Mouse (Mus musculus) cerebral cortex, adult 2 months (tissue): ENCODE data around the gene Synj2.

Source experiments
- WGBS: fragments of 180-500 bp; shearing (Covaris S2); methylation state at CpG from one replicate; pipeline ENCODE4 v1.1.7; 2018; 5-methylcytosine and 5-hydroxymethylcytosine counted together

Gene Synj2

DNA sequence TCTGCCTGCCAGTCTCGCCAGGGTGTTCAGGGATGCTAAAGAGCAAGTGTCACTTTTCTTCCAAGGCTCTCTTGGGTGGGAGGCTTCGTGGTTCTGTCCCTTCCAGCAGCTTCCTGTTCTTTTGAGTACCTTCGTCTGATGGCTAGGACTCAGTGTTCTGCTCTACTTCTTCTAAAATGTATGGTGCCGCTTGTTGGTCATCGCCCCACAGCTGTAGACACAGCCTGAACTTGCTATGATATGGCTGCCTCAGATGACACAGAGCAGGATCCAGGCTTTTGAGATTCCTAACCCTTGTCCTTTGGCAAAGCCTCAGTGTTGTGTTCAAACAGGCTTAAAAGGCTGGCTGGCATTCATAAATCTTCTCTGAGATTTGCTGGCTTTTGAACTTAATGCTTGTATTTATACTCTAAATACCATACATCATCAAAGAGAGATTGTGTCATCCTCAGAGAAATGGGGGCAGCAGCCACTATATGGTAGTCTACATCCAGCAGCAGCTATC is 58.0 kb downstream of the Synj2 start:
- WGBS: 75% methylated on average over 5 of the region's 5 CpGs

DNA sequence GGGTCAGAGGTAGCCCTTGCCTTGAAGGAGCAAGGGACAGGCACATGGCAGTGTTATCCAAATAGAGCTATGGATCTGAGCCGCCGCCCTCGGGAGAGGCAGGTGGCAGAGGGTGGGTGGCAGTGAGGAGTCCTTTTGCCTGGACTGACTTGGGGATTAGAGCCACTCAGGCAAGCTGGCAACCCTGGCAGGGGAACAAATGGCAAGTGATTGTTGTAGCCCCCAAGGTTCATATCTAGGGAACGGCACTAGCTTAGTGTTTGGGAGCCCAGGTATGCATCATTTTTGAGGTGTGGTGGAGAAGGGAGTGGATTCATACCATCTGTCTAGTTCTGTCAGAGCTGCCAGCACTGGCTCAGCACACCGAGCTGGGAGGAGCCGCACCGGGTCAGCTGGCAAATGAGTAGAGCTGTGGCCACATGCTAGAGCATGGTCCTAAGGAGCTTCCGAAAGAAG is 59.8 kb downstream of the Synj2 start:
- WGBS: 51% methylated on average over 8 of the region's 8 CpGs

DNA sequence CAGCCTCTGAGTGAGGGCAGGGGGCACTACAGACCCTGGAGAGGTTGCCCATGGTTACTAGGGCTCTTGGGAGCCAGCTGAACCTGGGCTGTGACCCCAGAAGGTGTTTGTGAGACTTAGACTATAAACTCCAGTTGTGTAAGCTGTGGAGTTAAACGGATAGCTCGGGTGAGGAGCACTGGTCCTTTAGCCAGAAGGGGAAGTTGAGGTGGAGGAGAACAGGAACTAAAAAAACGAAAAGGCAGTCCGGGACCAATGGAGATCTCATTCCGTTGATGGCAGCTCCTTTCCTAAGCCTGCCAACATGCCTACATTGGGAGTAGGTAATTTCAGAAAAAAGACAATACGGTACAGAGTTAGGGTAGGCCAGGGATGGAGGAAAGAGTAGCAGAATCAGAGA is 60.3 kb downstream of the Synj2 start:
- 78% methylated on average over 6 of the region's 6 CpGs for WGBS

- 39% methylated on average over 7 of the region's 7 CpGs for WGBS
Observed at GRCm38 (mm10) chr17:6001836-6002235, 60.8 kb downstream of the Synj2 start.

- WGBS: 79% methylated on average over 6 of the region's 6 CpGs
Observed at GRCm38 (mm10) chr17:6002563-6002962, 61.5 kb downstream of the Synj2 start.

DNA sequence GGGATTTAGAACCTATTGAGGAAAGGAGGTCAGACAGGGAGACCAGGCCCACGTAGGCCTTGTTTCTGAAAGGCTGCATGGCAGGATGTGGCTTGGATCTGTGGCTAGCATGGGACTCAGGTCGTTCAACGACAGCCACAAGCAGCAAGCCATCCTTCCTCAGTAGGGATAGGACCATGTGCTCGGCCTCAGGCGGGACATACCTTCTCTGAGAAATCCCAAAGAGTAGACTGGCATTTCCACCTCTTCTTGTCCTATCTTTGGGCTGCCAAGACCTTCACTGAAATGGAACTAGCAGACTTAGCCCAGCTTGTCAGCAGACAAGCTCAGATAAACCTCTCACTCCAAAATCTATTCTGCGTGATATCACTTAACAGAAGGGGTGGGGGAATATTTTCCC is 62.6 kb downstream of the Synj2 start:
- WGBS: 82% methylated on average over 6 of the region's 6 CpGs

DNA sequence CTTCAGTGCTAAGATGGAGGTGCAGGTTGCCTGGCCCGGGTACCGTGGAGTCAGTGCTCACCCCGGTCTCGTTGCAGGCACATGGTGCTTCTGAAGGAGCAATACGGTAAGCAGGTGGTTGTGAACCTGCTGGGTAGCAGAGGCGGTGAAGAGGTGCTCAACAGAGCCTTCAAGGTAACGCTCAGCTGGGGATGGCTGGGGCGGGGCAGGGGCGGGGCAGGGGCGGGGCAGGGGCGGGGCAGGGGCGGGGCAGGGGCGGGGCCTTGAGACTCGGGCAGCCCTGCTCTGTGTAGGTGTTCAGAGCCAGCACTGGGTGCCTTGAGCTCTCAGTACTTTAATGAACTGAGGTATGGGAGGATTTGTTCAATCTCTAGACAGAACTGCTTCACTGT is 64.2 kb downstream of the Synj2 start:
- 15% methylated on average over 12 of the region's 14 CpGs for WGBS

DNA sequence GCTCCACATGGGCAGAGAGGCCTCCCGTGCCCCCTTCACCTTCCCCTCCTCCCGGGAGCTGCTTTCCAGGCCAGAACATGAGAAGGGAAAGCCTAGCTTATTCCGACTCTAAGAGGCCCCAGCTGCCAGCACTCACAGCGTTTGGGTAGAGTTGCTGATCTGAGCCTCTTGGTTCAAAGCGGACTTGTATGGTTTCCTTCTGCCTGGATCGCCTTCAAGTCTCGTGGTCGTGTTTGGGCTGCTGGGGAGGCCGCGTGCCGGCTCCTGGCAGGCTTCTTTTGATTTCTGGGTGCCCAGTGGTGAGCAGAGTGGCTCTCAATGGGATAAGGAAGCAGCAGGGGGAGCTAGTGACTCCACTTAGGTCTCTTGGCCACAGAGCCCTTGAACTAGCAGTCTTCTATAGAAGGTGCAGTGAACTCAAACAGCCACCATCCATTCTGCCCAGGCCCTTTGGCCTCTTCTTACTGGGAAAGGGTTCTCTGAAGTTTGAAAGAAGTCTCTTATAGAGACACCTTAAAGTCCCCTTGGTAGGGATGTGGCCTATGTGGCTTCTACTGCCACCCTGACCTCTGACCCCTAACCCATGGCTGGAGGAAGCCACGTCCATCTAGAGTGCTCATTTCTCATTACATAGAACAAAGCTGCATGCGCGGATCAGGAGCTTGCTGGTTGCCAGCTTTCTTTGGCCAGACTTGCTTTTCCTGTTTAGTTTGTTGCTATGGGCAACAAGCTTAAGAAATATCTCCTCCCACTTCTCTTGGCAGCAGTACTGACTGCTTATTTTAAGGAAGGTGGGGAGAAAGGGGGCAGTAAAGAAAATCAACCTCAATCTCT is 64.8 kb downstream of the Synj2 start:
- 10% methylated on average over 14 of the region's 14 CpGs for WGBS

DNA sequence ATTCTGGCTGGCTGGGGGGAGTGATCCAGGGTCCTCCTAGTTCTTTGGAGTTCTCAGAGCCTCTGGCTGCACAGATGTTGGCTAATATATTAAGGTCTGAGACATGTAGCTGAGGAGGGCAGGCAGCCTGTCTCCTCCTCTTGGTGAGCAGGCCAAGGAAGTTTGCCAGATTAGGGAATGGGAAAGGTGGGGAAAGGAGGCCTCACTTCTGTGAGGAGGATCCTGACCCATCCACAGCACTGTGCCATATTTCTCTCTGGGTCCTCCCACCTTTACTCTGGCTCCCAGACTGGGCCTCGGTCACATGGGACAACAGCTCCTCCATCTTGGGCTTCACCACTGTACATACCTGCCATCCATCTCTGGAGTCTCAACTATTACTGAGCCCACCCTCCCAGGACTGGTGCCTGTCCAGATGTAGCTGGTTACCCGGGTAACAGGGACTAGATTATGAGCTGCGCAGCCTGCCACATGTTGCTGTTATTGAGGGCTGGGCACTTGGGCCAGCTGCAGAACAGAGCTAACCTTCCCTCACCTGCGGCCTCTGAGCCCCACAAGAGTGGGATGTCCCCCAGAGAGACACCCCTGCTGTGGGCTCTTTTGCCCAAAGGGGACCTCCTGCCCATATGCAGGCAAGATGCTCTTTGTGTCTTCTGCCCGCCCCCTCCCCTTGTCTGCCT is 66.2 kb downstream of the Synj2 start:
- 90% methylated on average over 5 of the region's 5 CpGs for WGBS

- 68% methylated on average over 9 of the region's 9 CpGs for WGBS
Observed at GRCm38 (mm10) chr17:6007902-6008301, 66.8 kb downstream of the Synj2 start.

- WGBS: 49% methylated on average over 11 of the region's 11 CpGs
Observed at GRCm38 (mm10) chr17:6008590-6008989, 67.5 kb downstream of the Synj2 start.

- 97% methylated on average over 4 of the region's 4 CpGs for WGBS
Observed at GRCm38 (mm10) chr17:6009606-6010005, 68.5 kb downstream of the Synj2 start.

DNA sequence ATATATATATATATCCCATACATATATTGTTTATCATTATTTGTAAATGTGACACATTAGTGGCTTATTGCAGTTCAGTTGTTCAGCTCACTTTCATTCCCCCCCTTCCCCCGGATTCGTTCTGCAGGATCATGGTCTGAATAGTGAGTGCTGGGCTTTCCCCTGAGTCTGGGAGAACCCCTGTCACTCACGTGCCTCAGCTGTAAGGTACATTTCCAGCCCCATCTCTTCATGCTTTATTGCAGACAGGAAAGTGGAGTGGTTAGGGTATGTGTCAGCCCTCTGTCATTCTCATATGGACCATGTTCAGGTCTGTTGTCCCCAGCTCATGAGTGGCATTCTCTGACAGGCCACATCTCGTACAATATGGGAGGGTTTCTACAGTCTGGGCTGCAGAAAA is 72.0 kb downstream of the Synj2 start:
- 87% methylated on average over 4 of the region's 4 CpGs for WGBS

DNA sequence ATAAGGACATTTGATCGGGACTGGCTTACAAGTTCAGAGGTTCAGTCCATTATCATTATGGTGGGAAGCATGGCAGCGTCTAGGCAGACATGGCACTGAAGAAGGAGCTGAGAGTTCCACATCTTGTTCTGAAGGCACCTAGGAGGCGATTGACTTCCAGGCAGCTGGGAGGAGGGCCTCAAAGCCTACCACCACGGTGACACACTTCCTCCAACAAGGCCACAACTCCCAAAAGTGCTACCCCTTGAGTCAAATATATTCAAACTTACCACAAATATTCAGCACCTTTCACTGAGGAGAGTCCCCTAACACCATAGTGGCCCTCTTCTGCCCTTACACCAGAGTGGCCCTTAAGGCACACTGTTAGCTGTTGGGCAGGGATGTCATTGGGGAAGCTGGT is 73.9 kb downstream of the Synj2 start:
- 86% methylated on average over 4 of the region's 4 CpGs for WGBS

- 73% methylated on average over 7 of the region's 7 CpGs for WGBS
Observed at GRCm38 (mm10) chr17:6016213-6016780, 75.2 kb downstream of the Synj2 start.

DNA sequence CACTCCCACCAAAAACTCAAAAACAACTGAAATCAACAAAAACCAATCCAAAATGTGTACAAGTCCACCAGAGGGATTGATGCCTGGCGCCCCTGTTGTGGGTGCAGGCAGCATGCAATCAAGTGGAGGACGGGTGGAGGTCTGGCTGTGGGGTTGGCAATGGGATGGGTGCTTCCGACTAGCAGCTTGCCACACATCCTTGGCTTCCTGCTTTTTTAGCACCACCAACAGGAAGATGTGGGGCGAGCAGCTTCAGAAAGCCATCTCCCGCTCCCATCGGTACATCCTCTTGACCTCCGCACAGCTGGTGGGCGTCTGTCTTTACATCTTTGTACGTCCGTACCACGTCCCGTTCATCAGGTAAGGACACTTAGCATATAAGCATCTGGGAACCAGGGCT is 76.2 kb downstream of the Synj2 start:
- WGBS: 61% methylated on average over 12 of the region's 12 CpGs

- WGBS: 89% methylated on average over 4 of the region's 4 CpGs
Observed at GRCm38 (mm10) chr17:6018348-6018747, 77.3 kb downstream of the Synj2 start.

DNA sequence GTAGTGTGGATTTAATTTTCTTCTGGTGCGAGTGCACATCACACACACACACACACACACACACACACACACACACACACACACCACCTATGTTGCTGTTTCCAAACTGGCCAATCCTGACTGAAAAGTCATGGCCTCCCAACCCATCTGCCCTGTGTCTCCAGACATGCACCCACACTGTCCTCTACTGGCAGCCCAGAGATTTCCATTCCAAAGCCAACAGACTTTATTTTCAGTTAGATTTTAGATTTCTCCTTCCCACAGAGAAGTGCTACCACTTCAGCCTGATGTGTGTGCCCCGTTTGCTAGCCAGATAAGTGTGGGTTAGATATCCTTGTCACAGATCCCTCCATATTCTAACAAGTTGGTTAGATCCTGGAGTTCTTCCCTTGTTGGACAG is 78.7 kb downstream of the Synj2 start:
- 37% methylated on average over 2 of the region's 2 CpGs for WGBS

- WGBS: 61% methylated on average over 7 of the region's 7 CpGs
Observed at GRCm38 (mm10) chr17:6020636-6021035, 79.6 kb downstream of the Synj2 start.

GRCm38 (mm10) chr17:6021374-6021789 is 80.3 kb downstream of the Synj2 start:
- WGBS: 44% methylated on average over 5 of the region's 5 CpGs

DNA sequence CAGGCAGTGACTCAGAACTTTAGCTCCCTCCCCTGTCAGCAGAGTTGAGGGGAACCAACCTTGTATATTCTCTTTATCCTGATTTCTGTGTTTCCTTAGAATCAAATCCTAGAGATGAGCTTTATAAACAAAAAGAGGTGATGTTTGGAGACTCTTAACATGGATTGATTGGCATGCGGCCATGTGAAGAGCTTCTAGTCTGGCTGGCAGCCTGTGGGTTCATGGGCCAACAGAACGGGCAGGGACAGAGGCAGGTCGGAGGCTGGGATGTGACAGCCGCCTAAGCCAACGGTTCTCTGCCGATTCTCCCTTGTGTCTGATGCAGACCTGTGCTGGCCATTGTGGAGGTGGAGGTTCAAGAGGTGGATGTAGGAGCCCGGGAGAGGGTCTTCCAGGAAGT is 84.8 kb downstream of the Synj2 start:
- WGBS: 80% methylated on average over 7 of the region's 7 CpGs

DNA sequence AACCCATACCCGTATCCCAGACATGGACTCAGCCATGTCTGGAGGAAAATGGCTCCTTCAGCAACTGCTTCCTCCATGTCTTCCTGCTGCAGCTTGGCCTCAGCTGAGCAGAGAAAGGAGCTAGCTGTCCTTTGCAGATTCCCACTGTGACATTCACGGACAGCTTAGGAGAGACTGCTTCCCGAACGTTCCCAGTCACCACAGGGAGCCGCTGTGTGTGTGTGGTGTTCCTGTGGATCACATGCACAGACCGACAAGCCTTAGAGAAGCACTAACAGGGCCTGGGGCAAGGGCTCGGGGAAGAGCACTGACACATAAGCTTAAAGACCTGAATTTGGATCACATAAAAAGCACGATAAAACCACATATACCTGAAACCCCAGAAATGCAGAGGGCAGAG is 94.6 kb downstream of the Synj2 start:
- WGBS: 60% methylated on average over 8 of the region's 8 CpGs

DNA sequence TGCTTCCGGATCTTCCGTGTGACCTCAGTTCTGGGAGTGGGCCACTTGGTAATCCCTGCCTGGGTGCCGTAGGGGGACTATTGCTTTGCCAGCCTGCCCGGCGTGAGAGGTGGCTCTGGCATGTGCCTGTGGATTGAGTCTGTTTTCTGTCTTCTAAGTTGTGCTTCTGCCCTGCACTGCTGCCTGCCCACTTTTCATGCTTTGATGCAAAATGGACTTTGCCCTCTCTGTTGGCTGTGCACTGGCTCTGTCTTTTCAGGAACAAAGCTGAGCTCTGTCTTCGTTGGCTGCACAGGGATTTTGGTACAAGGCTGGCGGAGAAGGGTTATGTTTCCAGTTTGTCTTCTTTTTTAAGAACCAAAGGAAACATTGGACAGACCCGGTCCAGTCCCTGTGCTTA is 95.4 kb downstream of the Synj2 start:
- WGBS: 66% methylated on average over 8 of the region's 8 CpGs
